Mouse (Mus musculus): ENCODE measurements at regions not wholly inside any gene's neighbourhood (a gene's known extent, or its start where the extent isn't known, plus 50 kb on each side); places are given as distances from the start of the nearest gene placed in this dataset.

DNA sequence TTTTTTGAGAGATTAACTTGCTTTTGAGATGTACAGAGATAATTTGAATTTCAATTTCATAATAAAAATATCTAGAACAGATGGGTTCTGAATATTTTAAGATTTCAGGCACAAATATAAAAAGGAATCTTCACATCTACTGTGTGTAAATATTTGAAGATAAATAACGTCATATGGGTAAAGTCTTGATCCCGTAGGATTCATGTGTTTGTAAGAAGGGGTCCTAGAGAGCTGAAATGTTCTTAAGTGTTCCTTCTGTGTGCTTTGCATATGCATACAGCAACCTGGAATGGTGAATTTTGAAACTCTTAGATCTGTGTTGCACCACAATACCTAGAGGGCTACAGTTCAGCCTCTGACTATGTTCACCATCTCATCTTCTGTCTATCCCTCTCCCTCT, 131.4 kb upstream of the Slc35b3 start:
- ATAC-seq (replicated peaks; ENCODE audit: low FRiP score, low read depth) (no peak), DNase-seq (ENCODE audit: low spot score) (no peak)
- TF ChIP-seq CTCF (IDR thresholded peaks at IDR 0.05; ENCODE audit: low read depth) = no peak
- Histone ChIP-seq H3K4me3 (replicated peaks; ENCODE audit: low read depth, low read length) (no peak overlapping the region), H3K27ac (no peak overlapping the region), H3K27me3 (ENCODE audit: insufficient read depth, low read length) (no peaks in the 10 kb centered on the region), H3K36me3 (ENCODE audit: insufficient read depth, low read length) (no peaks in the 10 kb centered on the region), H3K9me3 (replicated peaks; ENCODE audit: low read length) (no peaks in the 10 kb centered on the region), H3K9ac (ENCODE audit: low read depth, low read length) (no peak overlapping the region), H3K4me2 (ENCODE audit: low read length) (no peak overlapping the region), H3K4me1 (replicated peaks; ENCODE audit: insufficient read depth, low read length) (no peaks in the 10 kb centered on the region)
- 97% methylated on average over 2 of the region's 2 CpGs for WGBS

DNA sequence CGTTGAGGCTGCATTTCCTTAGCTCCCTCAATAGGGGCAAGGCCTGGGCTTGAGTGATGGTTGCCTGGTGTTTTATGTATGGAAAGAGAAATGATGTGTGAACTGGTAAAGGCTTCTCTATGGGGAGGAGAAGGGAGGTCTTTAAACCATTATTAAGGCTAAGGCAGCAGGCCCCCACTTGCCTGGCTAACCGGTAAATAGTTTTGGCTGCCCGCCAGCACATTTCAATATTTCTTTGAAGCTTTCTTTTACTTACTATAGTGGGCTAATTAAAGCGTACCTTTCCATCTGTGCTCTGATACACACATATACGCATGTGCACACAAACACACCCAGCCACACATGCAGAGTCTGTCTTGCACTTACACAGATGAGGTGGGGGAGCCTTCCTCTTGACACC, 123.9 kb upstream of the Slc35b3 start:
- WGBS = 58% methylated on average over 5 of the region's 5 CpGs
- no peaks in the 10 kb centered on the region for H3K4me1 ChIP-seq (replicated peaks; ENCODE audit: insufficient read depth, low read length)
- TF ChIP-seq CTCF (IDR thresholded peaks at IDR 0.05; ENCODE audit: low read depth) = no peak
- H3K4me2 ChIP-seq (ENCODE audit: low read length) = no peak overlapping the region
- DNase-seq (ENCODE audit: low spot score) (no peak), ATAC-seq (replicated peaks; ENCODE audit: low FRiP score, low read depth) (no peak)
- no peaks in the 10 kb centered on the region for H3K27me3 ChIP-seq (ENCODE audit: insufficient read depth, low read length)
- H3K9ac ChIP-seq (ENCODE audit: low read depth, low read length) = no peak overlapping the region
- no peaks in the 10 kb centered on the region for H3K9me3 ChIP-seq (replicated peaks; ENCODE audit: low read length)
- H3K4me3 ChIP-seq (replicated peaks; ENCODE audit: low read depth, low read length) = no peak overlapping the region
- no peaks in the 10 kb centered on the region for H3K36me3 ChIP-seq (ENCODE audit: insufficient read depth, low read length)
- H3K27ac ChIP-seq = no peak overlapping the region

DNA sequence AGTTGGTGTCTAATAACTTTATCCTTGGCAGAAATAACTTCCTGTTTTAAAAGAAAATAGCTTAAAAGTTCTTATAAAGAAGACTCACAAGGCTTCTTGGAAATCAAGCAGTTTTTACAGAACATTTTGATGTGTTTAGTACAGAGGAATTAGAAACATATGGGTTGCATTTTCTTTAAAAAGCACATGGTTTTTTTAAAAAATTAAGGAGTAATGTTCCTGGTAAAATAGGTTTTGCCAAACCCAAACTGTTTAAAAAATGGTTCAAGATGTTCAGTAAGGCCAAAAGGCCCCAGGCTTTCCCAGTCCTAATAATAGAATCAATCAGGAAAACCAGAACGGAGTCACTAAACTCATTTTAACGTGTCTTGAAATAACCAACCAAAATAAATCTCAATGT, 113.5 kb upstream of the Slc35b3 start:
- H3K9me3 ChIP-seq (replicated peaks; ENCODE audit: low read length) = no peaks in the 10 kb centered on the region
- no peak overlapping the region for H3K4me3 ChIP-seq (replicated peaks; ENCODE audit: low read depth, low read length)
- no peaks in the 10 kb centered on the region for H3K4me1 ChIP-seq (replicated peaks; ENCODE audit: insufficient read depth, low read length)
- no peak overlapping the region for H3K4me2 ChIP-seq (ENCODE audit: low read length)
- ATAC-seq (replicated peaks; ENCODE audit: low FRiP score, low read depth) = no peak
- H3K9ac ChIP-seq (ENCODE audit: low read depth, low read length) = no peak overlapping the region
- peak; percentile 39 for DNase-seq (ENCODE audit: low spot score)
- no peak overlapping the region for H3K27ac ChIP-seq
- no peaks in the 10 kb centered on the region for H3K36me3 ChIP-seq (ENCODE audit: insufficient read depth, low read length)
- WGBS = 51% methylated on average over 2 of the region's 2 CpGs
- H3K27me3 ChIP-seq (ENCODE audit: insufficient read depth, low read length) = no peaks in the 10 kb centered on the region
- no peak for TF ChIP-seq CTCF (IDR thresholded peaks at IDR 0.05; ENCODE audit: low read depth)

DNA sequence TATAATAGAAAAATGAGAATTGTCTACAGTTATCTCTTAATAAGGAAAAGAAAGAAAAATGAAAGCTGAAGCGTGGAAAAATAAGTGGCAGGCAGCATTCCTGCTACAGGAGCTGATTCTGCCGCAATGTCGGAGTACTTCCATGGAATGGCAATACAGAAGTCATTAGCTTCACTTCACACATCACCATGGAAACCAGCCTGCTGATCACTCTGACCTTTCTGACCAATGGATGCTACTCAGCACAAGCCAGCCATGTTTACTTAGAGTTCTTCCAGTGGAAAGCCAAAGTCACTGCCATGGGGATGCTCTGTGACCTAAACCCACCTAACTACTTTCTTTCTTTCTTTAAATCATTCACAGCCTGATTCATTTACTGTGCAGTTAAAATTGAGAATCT, 71.6 kb upstream of the Slc35b3 start:
- Histone ChIP-seq H3K9me3 (replicated peaks; ENCODE audit: low read length) (no peaks in the 10 kb centered on the region), H3K4me3 (replicated peaks; ENCODE audit: low read depth, low read length) (no peak overlapping the region), H3K36me3 (ENCODE audit: insufficient read depth, low read length) (no peaks in the 10 kb centered on the region), H3K9ac (ENCODE audit: low read depth, low read length) (no peak overlapping the region), H3K27ac (no peak overlapping the region), H3K27me3 (ENCODE audit: insufficient read depth, low read length) (no peaks in the 10 kb centered on the region), H3K4me2 (ENCODE audit: low read length) (no peak overlapping the region), H3K4me1 (replicated peaks; ENCODE audit: insufficient read depth, low read length) (no peaks in the 10 kb centered on the region)
- DNase-seq (ENCODE audit: low spot score) = no peak
- whole genome bisulfite sequencing = 82% methylated on average over 3 of the region's 3 CpGs
- no peak for ATAC-seq (replicated peaks; ENCODE audit: low FRiP score, low read depth)
- TF ChIP-seq CTCF (IDR thresholded peaks at IDR 0.05; ENCODE audit: low read depth) = no peak

- peak; percentile 5 for DNase-seq (ENCODE audit: low spot score)
- no peak for ATAC-seq (replicated peaks; ENCODE audit: low FRiP score, low read depth)
- Histone ChIP-seq H3K27me3 (ENCODE audit: insufficient read depth, low read length) (no peaks in the 10 kb centered on the region), H3K9ac (ENCODE audit: low read depth, low read length) (no peak overlapping the region), H3K36me3 (ENCODE audit: insufficient read depth, low read length) (no peaks in the 10 kb centered on the region), H3K4me2 (ENCODE audit: low read length) (no peak overlapping the region), H3K9me3 (replicated peaks; ENCODE audit: low read length) (no peaks in the 10 kb centered on the region), H3K4me1 (replicated peaks; ENCODE audit: insufficient read depth, low read length) (no peaks in the 10 kb centered on the region), H3K4me3 (replicated peaks; ENCODE audit: low read depth, low read length) (no peak overlapping the region), H3K27ac (no peak overlapping the region)
- 48% methylated on average over 13 of the region's 13 CpGs for WGBS
- TF ChIP-seq CTCF (IDR thresholded peaks at IDR 0.05; ENCODE audit: low read depth) = no peak
Observed at GRCm38 (mm10) chr13:39020168-39020567, 59.5 kb upstream of the Slc35b3 start.

- H3K27me3 ChIP-seq (ENCODE audit: insufficient read depth, low read length) = no peaks in the 10 kb centered on the region
- WGBS = 5% methylated on average over 8 of the region's 8 CpGs
- H3K4me3 ChIP-seq (replicated peaks; ENCODE audit: low read depth, low read length) = no peak overlapping the region
- DNase-seq (ENCODE audit: low spot score) = peak; percentile 87
- no peaks in the 10 kb centered on the region for H3K36me3 ChIP-seq (ENCODE audit: insufficient read depth, low read length)
- H3K4me1 ChIP-seq (replicated peaks; ENCODE audit: insufficient read depth, low read length) = no peaks in the 10 kb centered on the region
- no peak for ATAC-seq (replicated peaks; ENCODE audit: low FRiP score, low read depth)
- peak overlapping the region; percentile 28 for H3K4me2 ChIP-seq (ENCODE audit: low read length)
- H3K9ac ChIP-seq (ENCODE audit: low read depth, low read length) = 0 out of 2 replicates have a peak overlapping the region, but pooled peaks have one; percentile 24
- TF ChIP-seq CTCF (IDR thresholded peaks at IDR 0.05; ENCODE audit: low read depth) = peak; percentile 87
- no peak overlapping the region for H3K27ac ChIP-seq
- no peaks in the 10 kb centered on the region for H3K9me3 ChIP-seq (replicated peaks; ENCODE audit: low read length)
Observed at GRCm38 (mm10) chr13:39011696-39012095, 51.0 kb upstream of the Slc35b3 start.
